Mouse (Mus musculus): ENCODE data around the gene Kirrel2.
A peak's percentile ranks its signal among the peaks of the same experiment; 100 is the strongest.
"Not testable (repeated sequence)": the region's sequence is repeated elsewhere in the genome, so short reads cannot be mapped to it uniquely, and the experiment has no call there.

Gene Kirrel2

DNA sequence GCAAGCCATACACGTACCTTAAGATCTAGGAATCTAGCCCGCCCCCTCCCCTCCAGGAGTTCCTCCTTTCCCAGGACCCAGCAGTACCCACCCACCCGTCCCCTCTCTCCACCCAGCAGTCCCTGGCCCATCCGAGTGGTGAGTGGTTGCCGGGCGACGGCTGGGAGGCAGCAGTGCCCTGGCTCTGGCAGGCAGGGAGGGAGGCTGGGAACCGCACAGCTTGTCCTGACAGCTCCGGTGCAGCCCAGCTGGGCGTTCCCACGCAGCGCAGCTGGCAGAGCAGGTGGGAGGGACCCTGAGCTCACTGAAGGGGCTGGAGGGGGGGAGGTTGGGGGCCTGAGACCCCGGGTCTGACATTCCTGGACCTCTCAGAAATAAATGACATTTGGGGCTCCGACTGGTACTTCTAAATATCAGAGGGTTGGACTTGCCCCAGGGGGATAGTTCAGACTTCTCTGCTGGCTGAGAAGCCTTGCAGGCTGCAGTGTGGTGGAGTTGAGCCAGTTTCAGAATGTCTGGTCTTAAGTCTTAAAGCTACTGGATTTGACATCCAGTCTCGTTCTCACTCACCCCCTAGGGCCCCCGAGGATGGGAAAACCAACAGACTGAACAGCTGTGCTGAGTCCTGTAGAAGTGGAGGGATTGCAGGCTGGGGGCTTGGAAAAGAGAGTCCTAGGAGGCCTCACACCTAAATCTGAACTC, at the start of gene Kirrel2, which contains the start of gene Nphs1:
Gene Kirrel2 (minus strand): TSS at position 62 of the 702 bp plus-strand sequence.
Gene Nphs1 (plus strand): TSS at position 687 of the 702 bp plus-strand sequence.
- no peak for DNase-seq (ENCODE audit: low read depth, low spot score)

DNA sequence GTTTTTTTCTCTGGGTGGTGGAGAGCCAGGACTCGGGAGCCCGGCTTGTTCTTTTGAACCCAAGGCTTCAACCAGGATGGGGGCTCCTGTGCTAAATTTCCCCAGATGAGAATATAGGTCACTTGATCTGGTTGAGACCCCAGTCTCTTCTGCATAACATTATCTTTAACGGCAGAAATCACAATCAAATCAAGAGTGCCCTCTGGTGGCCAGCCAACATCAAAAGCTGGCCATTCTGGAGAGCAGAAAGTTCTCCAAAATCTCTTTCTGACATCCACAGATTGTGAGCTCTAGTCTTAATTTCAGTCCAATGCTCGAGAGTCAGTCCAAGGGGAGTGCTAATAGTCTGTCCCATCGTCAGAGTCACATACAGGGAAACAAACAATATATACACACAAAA, 43.7 kb upstream of the Kirrel2 start:
- not testable (repeated sequence) for DNase-seq (ENCODE audit: low read depth, low spot score)

DNA sequence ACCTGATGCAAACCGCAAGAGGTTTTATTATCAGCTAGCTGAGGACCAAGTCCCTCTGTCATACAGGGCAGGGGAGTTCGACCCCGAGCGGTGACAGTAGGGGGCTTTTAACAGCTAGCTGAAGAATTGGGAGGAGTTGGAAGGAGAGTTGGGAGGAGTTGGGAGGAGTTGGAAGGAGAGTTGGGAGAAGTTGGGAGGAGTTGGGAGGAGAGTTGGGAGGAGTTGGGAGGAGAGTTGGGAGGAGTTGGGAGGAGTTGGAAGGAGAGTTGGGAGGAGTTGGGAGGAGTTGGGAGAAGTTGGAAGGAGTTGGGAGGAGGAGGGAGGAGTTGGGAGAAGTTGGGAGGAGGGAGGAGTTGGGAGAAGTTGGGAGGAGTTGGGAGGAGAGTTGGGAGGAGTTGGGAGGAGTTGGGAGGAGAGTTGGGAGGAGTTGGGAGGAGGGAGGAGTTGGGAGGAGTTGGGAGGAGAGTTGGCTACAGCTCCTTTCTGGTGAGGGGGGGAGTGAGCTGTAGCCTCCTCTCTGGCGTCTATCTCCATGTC, 38.1 kb upstream of the Kirrel2 start:
- DNase-seq (ENCODE audit: low read depth, low spot score): not testable (repeated sequence)

DNA sequence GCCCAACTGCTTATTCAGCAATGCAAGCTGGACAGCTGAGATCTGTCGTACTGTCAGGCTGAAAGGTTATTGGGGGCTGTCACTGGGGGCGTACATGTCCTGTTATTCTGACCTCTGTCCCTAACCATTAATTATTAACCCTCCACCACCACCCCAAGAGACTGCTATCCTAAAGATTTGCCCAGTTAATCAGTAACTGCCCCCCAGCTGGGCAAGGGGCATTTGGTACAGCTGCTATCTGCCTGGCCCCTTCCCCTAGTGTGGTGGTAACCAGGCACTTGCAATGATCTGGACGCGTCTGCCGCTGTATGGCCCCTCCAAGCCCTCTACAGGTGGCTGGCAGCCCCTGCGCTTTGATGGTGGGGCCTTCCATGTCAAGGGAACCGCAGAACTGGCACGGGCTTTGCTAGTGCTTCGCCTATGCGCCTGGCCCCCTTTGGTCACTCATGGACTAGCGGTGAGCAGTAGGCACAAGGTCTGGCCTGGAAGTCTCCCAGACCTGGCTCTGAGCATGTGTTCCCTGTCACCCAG, 36.0 kb upstream of the Kirrel2 start, which contains the start of gene Prodh2:
Gene Prodh2 (plus strand): TSS at position 222 of the 531 bp plus-strand sequence.
- no peak for DNase-seq (ENCODE audit: low read depth, low spot score)

DNA sequence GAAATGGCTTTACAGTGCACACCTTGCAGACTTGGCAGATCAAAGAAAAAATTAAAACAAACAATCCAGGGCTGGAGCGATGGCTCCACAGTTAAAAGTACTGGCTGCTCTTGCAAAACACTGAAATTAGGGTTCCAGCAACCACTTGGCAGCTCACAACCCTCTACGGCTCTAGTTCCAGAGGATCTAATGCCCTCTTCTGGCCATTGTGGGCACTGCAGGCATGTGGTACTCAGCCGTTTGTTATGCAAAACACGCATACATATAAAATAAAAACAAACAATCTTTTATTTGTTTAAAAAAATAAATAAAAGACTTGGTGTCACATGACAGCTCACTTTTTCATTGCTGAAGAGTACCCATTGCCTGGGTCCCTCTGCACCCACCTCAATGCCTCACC, 35.3 kb upstream of the Kirrel2 start:
- peak; percentile 74 for DNase-seq (ENCODE audit: low read depth, low spot score)

DNA sequence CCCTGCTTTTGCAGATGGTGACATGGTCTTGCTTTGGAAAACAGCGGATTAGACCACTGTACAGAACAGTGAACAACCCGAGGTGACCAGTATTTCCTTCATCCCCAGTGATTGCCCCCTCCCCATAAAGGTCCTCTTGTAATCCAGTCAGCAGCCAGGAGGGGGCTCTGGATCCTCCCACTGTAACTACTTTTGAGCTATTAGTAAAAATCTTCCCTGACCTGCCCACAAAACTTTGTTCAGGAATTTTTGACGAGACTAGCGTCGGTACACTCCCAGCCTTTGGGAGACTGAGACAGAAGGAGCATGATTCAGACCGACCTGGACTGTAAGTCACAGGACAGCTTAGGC, 33.4 kb upstream of the Kirrel2 start:
- DNase-seq (ENCODE audit: low read depth, low spot score): no peak

DNA sequence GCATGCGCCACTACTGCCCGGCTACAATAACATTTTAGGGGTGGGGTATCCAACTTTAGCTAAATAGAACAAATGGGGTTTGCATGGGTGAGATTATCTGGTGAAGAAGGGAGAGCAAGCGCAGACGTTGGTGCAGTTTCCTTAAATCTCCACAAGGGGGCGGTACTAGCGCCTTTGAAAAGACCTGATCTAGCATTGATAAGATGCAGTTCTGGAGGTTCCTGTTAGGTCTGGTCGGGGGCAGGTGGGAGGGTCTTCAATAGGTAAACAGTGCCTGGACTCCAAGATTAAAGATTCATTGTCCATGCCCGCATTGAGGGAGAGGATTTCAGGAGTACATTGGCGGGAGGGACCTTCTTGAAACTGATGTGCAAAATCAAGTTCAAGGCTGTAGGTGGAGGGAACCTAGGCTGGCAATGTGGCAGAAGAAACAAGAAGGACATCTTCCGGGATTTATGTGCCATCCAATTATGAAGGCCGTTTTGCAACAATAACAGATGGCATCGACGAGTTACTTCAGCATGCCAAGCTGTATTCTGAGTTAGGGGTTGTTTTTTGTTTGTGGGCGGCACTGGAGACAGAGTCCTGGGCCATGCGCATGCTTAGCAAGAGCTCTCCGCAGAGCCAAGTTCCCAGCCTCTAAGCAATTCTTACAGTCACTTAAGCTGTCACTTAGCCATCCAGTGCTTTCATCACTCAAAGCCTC, 32.9 kb upstream of the Kirrel2 start:
- peak; percentile 64 for DNase-seq (ENCODE audit: low read depth, low spot score)

DNA sequence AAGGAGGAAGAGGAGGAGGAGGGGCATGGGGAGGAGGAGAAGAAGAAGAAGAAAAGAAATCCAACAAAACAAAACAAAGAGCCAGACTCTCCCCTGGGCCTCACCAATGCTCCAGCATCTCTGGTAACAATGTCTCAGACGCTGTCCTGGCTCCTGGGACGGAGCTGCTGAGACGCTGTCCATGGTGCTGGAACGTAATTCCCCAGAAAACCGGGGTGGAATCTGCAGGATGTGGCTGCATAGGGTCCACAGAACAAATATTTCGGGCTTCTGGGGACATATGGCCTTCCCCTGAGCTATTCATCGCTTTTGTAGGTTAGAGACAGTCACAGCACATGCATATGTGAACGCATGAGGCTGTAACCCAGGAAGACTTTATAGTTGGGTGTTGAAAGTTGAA, 26.8 kb upstream of the Kirrel2 start:
- no peak for DNase-seq (ENCODE audit: low read depth, low spot score)

DNA sequence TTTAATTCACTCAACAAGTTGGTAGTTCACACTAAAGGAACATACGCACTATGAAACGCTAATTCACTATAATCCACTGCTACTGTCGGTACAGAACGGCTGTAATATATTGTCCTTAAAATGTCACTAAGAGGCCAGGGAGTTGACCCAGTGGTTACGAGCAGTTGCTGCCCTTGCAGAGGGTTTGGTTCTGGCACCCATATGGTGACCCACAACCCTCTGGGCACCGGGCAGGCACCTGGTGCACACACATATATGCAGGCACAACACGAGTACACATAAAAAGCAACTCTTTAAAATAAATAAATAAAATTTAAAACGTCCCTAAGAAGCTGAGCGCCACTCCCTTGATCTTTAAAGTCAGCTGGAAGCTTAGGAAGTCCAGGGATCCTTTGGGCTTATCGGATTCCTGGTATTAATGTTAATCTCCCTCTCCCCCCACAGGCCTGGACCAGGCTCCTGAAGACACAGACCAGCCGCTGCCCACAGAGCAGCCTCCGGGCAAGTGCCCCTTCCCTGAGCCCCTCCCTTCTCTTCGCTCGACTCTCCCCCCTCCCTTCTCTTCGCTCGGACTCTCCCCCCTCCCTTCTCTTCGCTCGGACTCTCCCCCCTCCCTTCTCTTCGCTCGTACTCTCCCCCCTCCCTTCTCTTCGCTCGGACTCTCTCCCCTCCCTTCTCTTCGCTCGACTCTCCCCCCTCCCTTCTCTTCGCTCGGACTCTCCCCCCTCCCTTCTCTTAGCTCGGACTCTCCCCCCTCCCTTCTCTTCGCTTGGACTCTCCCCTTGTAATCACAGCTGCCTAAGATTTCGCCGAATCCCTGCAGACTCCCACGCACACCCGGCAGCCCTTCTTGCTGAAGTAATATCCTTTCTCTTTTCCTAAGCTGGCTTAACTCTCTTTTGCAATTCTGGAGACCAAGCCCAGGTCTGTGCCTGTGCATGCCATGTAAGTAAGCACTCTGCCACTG, 20.2 kb upstream of the Kirrel2 start:
- DNase-seq (ENCODE audit: low read depth, low spot score): no peak

DNA sequence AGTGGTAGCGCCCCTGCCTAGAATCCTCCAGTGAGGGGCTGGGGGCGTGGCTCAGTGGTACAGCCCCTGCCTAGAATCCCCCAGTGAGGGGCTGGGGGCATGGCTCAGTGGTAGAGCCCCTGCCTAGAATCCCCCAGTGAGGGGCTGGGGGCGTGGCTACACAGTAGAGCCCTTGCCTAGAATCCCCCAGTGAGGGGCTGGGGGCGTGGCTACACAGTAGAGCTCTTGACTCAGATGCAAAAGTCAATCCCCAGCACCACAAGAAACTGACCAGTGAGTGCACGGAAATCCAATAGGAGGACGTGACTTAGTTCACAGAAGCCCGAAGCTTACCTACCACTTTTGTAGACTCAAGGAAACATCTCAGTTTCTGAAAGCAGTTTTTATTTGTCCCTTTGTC, 18.6 kb upstream of the Kirrel2 start:
- DNase-seq (ENCODE audit: low read depth, low spot score): not testable (repeated sequence)

DNA sequence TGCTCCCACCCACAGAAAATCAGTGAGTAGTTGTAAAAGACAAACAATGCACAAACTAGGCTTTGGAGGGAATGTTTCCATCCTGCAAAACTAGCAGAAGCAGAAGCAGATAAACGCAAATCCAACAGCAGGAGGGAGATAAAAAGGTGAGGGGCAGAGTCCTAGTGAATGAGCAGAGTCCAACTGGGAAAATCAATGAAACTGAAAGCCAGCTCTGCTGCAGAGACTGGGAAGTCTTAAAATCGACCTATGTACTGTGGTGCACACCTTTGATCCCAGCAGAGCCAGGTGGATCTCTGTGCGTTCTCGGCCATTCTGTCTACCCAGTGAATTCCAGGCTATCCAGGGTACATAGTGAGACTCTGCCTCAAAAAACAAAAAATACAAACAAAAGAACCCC, 17.5 kb upstream of the Kirrel2 start:
- DNase-seq (ENCODE audit: low read depth, low spot score): no peak

DNA sequence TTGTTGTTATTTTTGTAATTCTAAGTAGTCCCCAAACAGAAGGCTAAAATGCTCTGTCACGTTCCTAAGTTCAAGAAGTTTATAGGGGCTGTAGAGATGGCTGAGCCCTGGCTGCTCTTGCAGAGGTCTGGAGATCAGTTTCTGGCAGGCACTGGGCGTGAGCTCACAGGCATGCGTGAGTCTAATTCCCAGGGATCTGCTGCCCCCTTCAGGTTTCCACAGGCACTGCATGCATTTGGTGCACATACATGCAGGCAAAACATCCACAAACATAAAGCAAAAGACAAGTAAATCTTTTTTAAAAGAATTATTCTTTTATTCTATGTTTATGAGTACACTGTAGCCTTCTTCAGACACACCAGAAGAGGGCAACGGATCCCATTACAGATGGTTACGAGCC, 14.9 kb upstream of the Kirrel2 start:
- peak; percentile 66 for DNase-seq (ENCODE audit: low read depth, low spot score)

DNA sequence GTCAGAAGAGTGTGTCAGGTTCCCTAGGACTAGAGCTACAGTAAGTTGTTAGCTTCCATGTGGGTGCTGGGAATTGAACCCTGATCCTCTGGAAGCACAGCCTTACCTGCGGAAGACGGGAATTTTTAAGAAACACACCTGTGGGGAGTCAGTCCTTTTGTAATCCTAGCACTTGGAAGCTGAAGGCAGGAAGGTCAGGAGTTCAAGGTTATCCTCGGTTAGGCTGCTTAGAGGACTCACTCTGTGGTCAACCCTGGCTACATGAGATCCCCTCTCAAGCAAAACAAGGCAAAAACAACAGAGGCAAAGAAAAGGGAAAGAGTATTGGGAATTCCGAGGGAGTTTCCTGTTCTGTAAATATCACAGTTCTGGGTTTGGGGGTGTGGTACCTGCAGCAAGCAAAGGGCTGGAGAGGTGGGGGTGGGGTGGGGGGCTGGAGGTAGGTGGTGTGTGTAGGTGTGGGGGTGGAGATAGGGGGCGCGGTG, 7.4 kb upstream of the Kirrel2 start:
- no peak for DNase-seq (ENCODE audit: low read depth, low spot score)

DNA sequence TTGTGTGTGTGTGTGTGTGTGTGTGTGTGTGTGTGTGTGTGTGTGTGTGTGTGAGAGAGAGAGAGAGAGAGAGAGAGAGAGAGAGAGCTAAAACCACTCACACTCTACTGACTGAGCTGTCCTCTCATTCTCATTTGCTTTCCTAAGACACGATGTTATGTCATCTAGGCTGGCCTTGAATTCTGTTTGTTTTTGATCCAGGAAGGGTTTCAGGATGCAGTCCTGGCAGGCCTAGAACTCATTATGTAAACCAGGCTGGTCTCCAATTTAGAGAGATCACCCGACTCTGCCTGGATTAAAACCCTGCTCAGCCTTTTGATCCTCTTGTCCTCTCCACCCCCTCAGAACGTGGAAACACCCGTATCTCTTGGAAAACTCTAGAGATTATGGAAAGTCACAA, 6.5 kb upstream of the Kirrel2 start:
- no peak for DNase-seq (ENCODE audit: low read depth, low spot score)

DNA sequence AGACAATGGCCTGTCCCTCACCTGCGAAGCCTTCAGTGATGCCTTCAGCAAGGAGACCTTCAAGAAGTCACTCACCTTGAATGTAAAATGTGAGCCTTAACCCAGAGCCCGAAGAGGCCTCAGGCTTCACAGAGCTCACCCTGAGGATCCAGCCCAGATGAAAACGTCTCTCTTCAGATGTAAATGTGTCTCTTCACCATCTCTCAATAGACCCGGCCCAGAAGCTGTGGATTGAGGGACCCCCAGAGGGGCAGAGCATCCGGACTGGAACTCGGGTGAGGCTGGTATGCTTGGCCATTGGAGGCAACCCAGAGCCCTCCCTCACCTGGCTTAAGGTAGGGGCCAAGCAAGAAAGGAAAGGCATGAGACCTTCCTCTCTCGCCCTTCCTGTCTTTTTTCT, 6.1 kb upstream of the Kirrel2 start:
- no peak for DNase-seq (ENCODE audit: low read depth, low spot score)

DNA sequence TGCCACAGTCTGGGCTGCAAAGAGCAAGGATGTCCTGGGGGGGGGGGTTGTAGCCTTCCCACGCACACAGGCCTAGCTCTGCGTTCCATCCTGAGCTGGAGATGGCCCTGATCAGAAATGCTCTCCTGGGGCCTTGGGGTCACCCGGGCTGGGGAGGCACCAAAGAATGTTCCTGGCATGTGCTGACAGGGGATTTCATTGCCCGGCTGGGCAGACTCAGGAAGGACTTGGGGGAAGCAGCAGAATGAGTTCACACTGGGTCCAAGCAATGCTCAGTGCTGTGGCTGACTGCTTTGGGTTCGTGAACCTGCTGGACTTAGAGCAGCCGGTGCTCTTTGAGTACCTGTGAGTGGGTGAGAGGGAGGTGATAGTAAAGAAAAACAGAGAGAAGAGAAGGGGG, 2.0 kb upstream of the Kirrel2 start:
- DNase-seq (ENCODE audit: low read depth, low spot score): no peak

DNA sequence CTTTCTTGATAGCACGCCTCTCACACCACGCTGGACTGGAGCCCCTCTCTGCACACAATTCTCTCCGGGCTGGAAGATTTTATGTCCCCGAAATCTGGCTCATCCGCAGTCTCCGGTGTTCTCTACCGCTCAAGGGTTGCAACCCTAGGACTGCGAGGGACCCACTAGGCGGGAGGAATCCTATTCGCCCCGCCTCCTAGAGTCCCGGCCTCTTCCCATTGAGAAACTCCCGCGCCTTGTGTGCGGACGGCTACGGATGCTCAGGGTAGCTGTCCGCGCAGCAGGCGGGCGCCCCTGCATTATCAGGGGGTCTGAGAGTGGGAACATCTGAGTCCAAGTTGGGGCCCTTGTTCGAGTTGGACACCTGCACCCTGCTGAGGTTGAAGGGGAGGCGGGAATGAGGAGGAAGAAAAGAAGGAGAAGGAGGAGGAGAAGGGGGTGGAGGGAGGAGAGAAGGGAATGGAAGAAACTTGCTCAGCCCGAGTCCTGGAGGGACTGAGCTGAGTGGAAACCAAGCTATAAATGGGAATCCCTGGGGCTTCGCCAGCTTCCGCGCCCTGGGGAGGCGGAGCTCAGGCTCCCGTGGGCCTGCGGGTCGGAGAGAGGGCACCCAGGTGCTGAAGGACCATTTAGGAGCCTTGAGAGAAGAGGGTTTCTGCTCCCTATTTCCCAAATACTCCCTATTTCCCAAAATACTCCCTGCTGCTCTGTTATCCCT, 420 bp downstream of the Kirrel2 start:
- no peak for DNase-seq (ENCODE audit: low read depth, low spot score)

DNA sequence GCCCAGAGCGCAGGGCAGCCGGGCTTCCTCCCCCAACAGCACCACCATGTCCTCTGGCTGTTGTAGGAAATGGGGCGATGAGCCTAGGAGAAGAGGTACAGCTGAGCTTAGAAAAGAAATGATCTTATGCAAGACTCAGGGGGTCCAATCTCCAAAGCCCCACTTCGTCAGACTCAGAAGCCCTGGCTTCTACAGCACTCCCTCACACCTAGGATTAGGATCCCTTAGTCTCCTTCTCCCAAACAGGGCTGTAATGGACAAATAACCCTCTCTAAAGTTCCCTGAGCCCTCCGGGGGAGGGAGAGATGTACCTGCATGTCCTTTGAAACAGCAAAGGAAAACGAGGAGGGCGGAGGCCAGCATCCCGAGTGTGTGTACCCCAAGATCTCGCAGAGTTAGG, 1.0 kb downstream of the Kirrel2 start:
- DNase-seq (ENCODE audit: low read depth, low spot score): no peak

DNA sequence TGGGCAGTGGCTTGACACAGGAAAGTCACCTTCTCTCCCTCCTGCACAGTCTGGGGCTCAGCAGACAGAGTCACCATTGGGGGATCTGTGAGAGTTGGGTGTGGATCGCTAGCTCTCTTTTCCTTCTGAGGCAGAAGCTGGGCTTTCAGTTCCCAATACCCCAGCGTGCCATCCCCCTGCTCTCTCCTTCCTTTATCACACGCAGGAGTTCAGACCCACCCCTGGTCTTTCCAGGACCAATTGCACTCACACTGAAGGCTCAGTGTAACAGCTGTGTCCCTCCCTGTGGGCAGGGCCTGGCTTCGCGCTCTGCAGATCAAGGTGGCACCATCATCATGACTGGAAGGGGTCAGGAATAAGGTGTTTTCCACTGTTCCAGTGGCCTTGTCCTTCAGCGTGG, 3.2 kb downstream of the Kirrel2 start:
- DNase-seq (ENCODE audit: low read depth, low spot score): no peak

DNA sequence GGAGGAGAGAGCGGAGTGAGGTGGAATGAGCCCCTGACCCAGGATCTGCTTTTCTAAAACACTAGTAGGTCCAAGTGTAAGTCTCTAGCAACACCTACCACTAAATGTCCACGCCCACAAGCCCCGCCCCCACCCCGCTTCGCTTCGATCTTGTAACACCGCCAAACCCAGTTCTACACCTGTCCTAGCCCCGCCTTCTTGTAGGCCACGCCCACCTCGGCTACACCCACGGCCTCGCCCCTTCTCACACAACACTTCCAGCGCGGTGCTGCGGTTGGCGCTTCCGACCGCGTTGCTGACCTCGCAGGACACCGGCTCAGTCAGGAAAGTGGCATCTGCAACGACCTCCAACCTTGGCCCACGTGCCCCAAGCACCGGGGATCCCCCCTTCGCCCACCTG, 3.7 kb downstream of the Kirrel2 start:
- DNase-seq (ENCODE audit: low read depth, low spot score): peak; percentile 83

DNA sequence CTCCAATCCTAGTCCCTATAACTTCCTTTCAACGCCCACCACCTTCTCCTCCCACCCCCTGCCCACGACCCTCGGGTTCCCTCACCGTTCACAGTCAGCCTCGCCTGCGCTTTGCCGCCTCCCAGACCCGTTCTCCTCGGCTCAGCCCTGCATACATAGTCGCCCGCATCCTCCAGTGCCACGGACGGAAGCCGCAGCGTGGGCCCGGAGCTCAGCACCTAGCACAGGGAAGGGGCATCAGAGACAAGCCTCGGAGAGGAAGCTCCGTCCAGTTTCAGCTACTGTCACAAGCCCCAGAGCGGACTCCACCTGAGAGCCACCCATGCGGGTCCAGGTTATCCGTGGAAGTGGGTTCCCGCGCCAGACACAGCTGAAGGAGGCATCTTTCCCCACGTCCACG, 4.2 kb downstream of the Kirrel2 start:
- DNase-seq (ENCODE audit: low read depth, low spot score): no peak

Data from A20 (cell line).